Mouse (Mus musculus) spleen, adult 18-20 months (tissue): ENCODE results near the gene Plek2.
"Not testable (repeated sequence)": the region's sequence is repeated elsewhere in the genome, so short reads cannot be mapped to it uniquely, and the experiment has no call there.

Experiments
- DNase-seq, 2 experiments: peaks; one replicate each; pipeline ENCODE4 v3.0.0; 2022; ENCODE audit warnings: mixed read lengths in 2 of 2

The Plek2 gene

DNA sequence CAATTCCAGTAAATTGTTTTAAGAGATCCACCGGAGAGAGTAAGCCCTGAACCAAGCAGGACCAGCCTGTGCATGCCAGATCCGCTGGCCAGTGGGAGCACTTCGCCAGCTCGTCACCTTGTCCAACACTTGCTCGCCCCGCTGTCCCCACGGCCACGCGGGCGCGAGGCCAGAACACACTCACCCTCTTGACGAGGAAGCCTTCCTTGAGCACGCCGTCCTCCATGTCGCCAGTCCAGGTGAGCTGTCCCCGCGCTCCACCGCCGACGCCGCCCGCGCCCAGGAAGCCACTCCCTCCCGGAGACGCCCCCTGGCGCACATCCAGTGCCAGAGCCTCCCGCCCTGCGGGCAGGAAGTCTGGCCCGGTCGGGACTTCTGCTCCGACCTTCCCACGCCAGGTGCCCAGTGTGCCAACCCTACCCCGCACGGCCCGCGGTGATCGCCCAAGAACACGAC lies at the start of gene Plek2:
Gene Plek2 (minus strand): TSS at position 258 of the 456 bp plus-strand sequence.
- peak; percentile 40 to 59 for DNase-seq

DNA sequence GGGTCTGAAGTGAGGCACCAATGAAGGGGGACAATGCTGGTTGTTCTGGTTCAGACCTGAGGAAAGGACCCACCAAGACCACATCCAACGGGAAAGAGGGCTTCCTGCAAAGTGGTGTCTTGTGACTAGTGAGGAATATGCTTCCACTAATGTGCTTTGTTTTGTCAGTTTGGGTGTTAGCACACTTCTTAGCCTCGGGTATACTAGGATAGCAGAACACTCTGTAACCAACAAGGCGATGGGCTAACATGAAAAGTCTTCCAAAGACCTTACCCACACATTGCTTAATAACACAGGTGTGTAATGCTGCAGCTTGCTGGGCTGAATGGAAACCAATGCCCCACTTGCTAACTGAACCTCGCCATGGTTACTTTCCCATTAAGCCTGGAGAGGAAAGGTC lies 49.6 kb upstream of the Plek2 start:
- no peak for DNase-seq

DNA sequence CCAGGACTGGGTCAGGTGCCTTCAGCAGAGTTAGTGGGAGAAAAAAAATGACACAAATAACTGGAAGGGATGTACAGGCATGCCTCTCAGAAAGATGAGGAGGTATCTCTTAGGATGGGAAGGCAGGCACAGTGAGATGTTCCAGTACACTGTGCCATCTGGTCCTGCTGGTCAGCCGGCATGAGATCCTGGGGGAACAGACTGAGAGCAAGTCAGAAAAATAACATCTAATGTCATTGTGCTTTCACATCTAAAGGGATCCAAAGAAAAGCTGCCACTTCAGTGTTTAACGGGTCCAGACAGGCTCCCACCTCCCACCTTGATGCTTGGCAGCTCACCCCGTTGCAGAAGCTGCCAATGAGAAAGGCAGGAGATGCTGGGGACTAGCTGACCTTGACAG lies 45.7 kb upstream of the Plek2 start:
- DNase-seq: no peak

DNA sequence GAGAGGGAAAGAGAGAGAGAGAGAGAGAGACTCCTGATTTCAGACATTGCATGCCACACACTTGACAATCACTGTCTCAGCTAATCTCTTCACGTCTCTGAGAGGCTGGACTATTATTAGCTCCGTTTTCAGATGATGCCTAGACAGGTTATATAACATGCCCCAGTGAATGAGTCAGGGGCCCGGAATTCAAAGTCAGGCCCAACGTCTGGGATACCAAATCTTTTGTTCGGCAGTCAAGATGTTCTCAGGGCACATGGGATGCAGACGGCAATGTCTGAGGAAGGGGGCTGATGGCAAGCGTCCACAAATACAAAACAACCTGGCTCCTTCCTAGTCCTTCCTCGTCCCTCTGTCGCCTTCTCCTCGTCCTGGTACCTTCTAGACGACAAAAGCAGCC lies 45.3 kb upstream of the Plek2 start:
- DNase-seq: no peak

DNA sequence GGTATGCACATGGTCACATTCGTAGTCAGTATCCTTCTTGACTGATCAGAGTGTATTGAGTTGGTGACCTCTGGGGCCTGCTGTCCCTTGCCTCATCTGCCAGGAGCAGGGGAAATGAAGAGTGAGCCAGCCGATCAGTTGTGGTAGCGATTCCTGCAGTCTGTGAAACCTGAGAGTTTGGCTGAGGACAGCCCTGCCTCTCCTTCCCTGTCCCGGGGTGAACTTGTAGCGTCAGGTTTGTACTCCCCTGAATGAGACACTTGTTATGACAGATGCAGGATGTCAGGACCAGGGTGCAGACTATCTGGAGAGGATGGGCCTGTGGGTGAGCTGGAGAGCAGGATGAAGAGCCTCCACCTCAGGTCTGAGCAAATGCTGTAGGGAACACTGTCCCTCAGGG lies 40.9 kb upstream of the Plek2 start:
- no peak for DNase-seq

DNA sequence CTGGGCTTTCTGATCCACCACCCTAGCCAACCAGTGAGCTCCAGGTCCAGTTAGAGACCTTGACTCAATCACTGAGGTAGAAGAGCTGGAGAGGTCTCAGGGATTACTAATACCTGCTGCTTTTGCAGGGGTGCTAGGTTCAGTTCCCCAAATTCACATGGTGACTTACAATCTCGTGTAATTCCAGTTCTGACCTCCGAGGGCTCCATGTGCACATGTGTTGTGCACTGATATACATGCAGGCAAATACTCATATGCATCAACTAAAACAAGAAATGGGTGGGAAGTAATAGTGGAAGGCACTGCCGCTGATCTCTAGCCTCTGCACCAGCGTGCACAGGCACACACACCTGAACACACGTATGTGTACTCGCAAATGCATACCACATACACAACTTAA lies 40.4 kb upstream of the Plek2 start:
- DNase-seq: no peak

DNA sequence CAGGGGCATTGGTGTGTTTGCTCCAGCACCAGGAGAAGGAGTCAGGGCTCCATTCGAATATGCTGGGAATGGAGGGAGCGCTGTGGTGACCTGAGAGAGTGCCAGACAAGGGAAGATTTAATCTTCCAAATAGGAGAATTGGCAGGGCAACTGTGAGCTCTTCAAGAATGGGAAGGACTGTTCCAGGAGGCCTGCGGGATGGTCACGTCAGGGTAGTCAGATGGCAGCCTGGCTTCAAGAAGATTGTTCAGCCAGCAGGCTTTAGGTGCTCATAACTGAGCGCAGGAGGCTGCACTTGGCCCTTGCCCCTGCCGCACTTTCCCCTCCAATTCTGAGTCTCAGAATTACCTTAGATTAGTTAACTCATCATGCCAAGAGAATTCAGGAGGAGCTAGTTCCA lies 36.2 kb upstream of the Plek2 start:
- no peak for DNase-seq

DNA sequence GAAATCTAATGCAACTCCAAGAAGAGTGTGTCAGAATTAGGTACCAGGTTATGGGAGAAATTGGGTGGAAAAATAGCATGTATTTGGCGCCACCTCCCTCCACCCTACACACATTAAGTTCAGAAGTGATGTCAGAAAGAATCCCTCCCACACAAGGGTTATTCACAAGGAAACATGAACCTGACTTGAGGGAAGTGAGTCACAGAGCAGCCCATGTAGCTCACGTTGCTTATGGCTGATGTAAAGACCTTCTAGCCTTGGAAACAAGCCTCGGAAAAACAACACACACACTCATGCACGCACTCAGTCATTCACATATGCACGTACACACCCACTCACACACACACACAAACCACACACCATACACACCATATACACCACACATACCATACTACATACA lies 33.3 kb upstream of the Plek2 start:
- DNase-seq: no peak

DNA sequence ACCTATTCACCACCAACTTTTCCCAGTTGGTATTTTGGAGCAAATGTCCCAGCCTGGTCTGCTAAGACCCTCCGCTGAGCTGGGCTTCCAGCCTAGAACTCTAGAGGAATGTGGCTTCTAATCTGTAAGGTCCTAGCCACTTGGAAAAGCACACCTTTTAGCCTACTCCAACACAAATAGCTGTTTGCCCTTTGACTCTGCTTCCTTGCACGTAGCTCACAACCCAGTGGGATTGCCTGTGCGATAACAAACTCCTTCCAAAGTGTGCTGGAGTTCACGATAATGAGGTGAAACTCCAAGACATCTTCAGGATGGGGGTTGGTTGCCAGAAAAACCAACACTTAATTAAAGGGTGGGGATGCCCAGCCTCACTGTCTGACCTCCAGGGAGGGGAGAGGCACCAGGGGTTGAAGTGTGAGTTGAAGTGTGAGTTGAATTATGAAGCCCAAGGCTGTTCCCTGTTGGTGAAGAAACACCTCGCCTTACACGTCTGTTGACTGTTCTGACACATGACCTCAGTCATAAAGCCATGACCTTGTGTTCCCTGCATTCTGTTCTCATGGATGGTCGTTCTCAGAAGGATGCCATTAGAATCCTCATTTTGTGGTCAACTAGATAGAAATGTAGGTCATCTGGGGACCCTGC lies 32.8 kb upstream of the Plek2 start:
- no peak for DNase-seq

DNA sequence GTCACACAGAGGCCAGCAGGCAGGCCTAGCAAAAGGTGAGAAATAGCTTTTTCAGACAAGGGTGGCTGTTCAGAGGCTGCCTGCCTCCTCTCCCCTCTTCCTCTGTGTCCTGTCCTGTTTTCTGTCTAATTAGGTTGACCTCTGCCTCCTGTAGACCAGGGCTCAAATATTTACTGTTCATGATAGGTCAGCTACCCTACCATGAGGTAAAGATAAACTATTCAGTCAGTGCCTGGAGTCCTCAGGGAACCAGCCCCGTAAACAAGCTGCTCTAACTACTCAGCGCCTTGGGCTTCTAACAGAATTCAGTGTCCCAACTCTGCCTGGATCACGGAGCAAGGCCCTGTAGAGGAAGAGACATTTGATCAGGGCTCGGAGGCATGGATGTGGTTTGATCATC lies 29.7 kb upstream of the Plek2 start:
- no peak for DNase-seq

DNA sequence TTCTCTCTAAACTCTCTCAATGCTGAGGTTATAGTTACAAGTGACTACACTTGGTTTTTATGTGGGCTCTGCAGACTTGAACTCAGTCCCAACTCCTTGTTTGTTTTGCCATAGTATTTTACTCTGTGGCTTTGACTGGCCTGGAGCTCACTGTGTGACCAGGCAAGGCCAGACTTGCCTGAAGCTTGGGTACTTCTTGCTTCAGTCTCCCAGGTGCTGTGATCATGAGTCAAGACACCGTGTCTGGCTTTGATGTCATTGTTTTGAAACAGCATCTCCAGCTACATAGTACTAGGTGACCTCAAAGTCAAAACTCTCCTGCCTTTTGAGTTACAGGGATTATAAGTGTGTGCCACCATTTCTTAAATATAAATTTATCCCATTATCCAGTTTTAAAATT lies 23.1 kb upstream of the Plek2 start:
- no peak for DNase-seq

DNA sequence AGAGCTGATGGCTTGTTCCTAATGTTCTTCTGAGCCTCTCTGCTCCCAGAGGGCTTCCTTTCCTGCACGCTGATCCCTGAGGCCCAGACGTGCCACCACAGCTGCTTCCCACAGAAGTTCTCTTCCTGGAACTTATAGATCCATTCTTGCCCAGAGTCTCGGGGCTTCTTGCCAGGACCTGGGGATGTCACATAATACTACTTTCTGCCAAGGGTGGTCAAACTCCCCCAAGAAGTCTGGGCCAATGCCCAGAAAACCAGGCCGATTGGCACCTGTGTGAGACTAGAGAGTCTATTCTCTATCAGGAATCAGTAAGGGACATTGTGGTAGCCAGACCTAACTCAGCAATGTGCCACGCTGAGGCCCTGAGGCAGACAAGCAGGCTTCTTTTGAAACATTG lies 20.5 kb upstream of the Plek2 start:
- DNase-seq: no peak

DNA sequence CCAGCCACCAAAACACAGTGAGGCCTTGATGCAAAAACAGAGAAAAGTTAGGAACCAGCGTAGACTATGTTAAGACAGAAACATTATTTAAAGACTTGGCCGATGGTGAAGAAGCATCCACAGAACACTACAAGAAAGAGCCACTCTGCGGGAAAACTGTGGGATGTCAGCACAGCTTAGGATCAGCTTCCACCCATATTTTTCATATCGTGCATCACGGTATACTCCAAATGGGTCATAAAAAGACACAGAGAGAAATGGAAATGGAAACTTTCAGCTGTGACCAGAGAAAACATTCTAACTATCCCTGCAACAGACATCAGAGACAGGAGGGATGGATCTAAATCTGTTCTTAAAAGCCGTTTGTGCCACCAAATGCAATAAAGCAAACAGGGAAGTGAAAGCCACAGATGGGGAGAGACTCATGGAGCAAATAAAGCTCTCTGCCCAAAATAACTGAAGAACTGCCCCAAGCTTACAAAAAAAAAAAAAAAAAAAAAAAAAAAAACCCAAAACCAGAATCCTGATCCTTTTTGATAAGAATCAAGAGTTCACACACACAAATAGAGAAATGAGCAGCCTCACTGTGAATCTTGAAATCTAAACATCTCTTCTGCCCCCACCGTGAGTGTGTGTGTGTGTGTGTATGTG lies 16.9 kb upstream of the Plek2 start:
- no peak for DNase-seq

DNA sequence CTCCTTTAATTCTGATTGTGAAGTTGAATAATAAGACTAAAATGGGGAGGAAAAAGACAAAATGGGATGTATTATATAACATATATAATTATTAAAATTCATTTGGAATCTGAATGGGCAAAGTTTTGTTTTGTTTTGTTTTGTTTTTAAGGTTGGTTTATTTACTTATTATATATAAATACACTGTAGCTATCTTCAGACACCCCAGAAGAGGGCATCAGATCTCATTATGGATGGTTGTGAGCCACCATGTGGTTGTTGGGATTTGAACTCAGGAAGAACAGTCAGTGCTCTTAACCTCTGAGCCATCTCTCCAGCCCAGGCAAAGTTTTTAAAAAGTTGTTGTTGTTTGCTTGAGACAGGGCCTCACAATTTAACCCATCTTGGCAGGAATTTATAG lies 16.2 kb upstream of the Plek2 start:
- not testable (repeated sequence) for DNase-seq

DNA sequence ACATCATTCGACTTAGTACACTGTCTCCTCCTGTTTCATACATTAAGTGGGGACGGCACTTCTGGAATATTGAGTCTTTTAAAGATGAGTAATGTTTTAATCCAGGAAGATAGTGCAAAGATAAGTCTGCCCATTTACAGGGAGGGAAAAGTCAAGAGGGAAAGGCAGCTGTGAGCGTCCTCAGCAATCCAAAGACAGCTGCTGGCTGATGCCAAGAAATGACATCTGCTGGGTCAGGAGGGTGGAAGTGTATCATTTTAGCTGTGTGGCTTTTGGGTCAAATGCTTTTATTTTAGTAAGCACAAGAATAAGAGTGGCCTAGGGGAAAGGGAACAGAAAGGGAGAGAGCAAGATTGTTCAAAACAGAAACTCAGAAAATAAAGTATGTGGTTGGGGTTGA lies 15.3 kb upstream of the Plek2 start:
- no peak for DNase-seq

DNA sequence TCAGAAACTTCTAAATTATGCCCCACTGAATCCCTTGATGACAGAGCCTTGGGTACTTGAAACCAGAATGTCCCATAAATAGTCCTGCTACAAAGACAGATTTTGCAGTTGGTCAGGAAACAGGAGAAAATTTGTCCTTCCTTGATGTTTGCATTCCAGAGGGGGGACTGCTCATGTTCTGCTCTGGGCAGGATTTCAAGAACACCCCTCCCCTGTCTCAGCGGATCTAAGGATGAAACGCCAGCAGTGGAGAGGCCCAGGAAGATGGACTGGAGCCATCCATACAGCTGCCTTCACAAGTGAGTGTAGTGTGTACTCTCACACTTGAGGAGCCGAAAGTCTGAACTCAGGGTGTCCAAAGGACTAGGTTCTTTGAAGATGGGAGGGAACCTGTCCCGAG lies 14.7 kb upstream of the Plek2 start:
- DNase-seq: no peak

DNA sequence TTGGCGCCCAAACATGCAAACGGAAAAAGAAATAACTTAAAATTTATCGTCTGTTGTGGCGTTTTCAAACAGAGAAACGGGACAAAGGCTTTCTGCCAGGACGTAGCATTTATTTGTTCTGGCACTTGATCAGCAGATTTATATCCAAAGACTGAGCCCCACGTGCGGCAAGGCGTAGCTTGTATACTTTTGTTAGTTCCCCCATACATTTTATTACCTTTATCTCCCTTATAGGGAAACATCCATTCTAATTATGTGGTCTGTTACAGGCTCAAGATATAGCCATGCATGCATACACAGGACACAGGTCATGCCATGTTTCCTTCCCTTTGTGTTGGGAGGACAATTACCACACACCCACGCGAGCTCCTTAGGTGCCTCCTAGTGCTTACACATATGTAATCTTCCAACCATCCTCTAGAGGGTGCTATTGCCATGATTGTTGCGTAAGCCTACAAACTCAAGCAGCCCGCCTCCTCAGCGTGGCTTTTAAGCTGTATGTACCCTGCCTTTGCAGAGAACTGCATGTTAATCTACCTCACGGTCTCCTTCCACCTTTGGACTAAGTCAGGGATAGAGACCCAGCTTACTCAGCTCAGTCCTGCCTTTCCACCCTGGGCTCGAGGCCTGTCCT lies 12.4 kb upstream of the Plek2 start:
- peak; percentile 26 to 43 for DNase-seq

DNA sequence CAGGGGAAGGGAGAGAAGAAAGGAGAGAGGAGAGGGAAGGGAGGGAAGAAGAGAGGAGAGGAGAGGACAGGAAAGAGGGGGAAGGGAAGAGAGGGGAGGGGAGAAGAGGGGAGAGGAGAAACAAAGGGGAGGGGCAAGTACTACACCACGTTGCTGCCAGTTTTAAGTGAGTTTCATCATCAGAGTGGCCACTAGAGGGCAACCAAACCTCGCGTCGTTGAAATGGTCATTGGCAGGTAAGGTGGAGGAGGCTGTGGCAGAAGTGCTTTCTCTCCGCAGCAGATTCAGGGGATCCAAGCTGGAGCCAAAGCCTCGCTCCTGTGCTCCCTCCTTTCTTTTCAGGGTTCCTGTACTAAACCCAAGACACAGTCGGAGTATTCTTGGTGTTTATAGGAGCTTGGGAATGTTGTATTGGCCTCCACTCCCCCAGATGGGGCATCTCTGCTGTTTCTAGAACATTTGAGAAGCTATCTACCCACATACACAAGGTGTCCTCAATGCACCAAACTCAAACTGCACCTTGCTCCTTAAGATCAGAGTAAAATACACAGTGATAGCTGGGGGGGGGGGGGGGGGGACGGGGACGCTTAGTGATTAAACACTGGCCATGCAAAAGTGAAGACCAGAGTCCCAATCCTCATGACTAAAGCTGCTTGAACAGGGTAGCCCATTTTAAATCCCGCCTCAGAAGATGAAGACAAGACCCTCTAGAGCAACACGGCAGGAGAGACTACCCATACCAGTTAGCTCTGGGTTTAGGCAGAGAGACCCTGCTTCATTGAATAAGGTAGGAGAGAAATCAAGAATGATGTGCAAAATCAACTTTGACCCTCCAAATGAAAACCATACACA lies 11.7 kb upstream of the Plek2 start:
- peak; percentile 61 to 78 for DNase-seq

DNA sequence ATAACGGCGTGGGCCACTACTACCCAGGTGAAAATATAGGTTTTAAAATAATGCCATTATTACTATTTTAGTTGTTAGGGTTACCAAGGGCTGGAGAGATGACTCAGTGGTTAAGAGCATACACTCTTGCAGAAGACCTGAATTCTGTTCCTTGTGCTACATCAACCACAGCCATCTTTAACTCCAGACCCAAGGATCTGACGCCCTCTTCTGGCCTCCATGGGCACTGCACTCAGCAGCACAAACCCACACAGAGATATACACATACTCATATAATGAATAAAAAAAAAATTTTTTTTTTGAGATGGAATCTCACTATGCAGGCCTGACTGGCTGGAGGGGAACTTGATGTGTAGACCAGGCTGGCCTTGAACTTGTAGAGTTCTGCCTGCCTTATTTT lies 9.5 kb upstream of the Plek2 start:
- DNase-seq: no peak

DNA sequence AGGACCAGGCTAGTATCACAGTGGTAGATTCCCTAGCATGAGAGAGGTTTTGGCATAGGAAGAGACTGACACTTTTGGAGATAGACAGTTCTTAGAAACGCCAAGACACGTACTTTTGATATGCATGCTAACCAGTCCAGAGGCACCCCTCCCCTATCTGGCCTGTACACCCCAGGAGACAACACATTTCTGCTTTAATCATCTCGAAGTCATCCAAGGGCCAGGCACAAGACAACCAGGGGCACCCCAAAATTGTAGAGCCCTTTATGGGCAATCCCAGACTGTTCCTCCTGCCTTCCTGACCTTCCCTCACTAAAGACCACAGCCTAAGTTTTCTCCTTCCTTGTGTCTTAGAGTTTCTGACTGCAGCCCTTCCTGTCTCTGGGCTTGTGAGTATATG lies 8.8 kb upstream of the Plek2 start:
- DNase-seq: no peak

DNA sequence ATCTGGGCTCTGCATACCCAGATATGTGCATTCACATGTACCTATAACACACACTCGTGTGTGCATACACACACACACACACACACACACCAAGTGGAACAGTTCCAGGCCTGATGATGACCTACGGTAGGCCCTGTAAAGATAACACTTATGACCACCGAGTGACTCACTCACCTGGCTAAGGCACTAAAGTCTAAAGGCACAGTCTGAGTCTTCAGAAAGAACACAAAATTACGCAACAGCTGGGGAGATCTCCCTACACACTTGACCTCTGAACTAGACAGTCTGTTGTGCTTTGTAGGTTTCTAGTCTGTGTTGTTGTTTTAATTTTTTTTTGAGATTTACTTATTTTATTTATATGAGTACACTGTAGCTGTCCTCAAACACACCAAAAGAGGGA lies 7.7 kb upstream of the Plek2 start:
- DNase-seq: no peak

DNA sequence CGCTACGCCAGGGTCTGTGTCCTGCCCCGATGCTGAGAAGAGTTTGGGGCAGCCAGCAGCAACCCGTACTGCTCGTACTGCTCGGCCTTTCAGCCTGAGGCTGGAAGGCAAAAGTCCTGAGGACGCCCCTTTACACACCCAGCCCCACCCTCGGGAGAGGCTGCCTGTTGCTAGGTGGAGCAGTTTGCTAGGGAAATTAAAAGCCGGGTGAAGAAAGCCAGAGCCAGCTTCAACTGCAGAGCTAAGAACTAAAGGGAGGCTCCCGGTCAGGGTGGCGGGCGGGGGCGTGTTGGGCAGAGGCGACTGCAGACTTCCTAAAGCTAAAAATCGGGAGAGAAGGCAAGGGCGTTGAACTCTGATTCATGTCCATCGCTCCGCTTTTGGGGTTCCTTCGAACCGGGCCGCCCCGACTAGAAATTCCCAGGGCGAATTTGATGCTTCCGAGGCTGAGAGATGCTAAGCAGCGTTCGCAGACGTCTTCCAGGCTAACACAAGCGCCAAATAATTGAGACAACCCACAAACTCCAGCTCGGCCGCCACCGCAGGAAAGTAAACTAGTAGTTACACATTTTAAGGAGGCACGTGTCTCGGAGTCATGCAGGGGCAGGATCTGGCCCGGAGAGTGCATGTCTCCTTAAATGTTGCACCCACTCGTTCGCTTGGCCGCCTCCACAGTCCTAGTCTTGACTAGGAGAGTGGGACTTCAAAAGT lies 5.1 kb upstream of the Plek2 start:
- DNase-seq: peak in 1 of 2 experiments; percentile 10
